Mouse (Mus musculus) myocyte (in vitro differentiated cells): ENCODE data around the gene Krtcap3.

Experiments used
- POLR2A ChIP-seq: IDR thresholded peaks from one replicate; pipeline ENCODE4 v1.6.1; 2011; ENCODE audit warnings: low read depth, mild to moderate bottlenecking, control low read depth, moderate library complexity; ENCODE audit not compliant: insufficient read length
- TCF12 ChIP-seq: IDR thresholded peaks from one replicate; pipeline ENCODE4 v1.6.1; 2011; ENCODE audit warnings: mild to moderate bottlenecking, control low read depth; ENCODE audit not compliant: poor library complexity, insufficient read depth, severe bottlenecking

- TF ChIP-seq TCF12 (no peak), POLR2A (no peak)
These were observed 36.7 kb downstream of the Krtcap3 start for GRCm38 (mm10) chr5:31288225-31288624.
